Mouse (Mus musculus) kidney, adult 2 months (tissue): ENCODE measurements at regions not wholly inside any gene's neighbourhood (a gene's known extent, or its start where the extent isn't known, plus 50 kb on each side); places are given as distances from the start of the nearest gene placed in this dataset.

ENCODE experiments used
- CTCF ChIP-seq: fragments of 200-500 bp; conservative IDR thresholded peaks from 2 replicates; pipeline ENCODE4 v1.5.1; 2011; ENCODE audit warnings: low read depth, mild to moderate bottlenecking, control low read depth, low read length, moderate library complexity, mixed read lengths; ENCODE audit not compliant: insufficient read depth, insufficient read length
- POLR2A ChIP-seq: fragments of 200-500 bp; IDR thresholded peaks from one replicate; pipeline ENCODE4 v1.6.1; 2011; ENCODE audit warnings: low read depth, low read length, control low read depth

DNA sequence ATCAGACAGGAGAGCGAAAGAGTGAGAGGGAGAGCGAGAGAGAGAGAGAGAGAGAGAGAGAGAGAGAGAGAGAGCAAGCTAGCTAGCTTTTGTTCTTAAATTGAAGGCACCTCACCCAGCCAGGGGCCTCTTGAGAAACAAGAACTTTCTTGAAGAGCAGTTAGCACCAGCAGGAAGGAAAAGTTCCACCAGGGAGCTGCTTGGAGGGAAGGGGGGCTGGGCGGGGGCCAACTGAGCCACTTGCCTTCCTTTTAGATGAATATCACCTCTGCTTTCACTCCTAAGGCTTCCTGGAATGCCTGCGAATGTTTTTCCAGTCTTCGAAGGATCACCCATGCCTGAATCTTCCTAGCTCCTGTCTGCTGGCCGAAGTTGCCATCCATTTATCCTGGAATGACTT, 118.0 kb upstream of the Tgfbr2 start:
- TF ChIP-seq CTCF (no peak), POLR2A (no peak)
